Mouse (Mus musculus) kidney, postnatal 25 days (tissue): ENCODE data around the gene Chuk.
A peak's percentile ranks its signal among the peaks of the same experiment; 100 is the strongest.

ENCODE experiments used
- DNase-seq, 2 experiments: peaks; one replicate each; pipeline ENCODE4 v3.0.0; 2021; ENCODE audit warnings: mixed read lengths in 2 of 2

Chuk gene

DNA sequence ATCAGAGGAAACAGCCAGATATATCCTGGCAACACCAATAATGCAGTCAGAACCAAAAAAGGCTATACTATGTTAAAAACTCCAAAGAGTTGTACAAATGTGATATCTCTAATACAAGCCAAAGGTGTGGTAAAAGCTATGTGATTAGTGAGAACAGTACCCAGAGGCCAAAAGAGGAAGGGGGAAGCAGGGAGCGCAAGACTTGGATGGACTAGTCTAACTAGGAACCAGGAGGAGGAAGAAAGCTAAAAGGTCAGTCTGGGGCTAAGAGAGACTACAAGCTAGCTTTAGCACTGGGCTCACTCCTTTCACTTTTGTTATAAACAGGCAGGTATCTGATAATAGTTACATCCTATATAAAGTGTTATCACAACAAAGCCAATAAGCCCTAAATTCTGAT lies 2.9 kb downstream of the Chuk start:
- no peak for DNase-seq

DNA sequence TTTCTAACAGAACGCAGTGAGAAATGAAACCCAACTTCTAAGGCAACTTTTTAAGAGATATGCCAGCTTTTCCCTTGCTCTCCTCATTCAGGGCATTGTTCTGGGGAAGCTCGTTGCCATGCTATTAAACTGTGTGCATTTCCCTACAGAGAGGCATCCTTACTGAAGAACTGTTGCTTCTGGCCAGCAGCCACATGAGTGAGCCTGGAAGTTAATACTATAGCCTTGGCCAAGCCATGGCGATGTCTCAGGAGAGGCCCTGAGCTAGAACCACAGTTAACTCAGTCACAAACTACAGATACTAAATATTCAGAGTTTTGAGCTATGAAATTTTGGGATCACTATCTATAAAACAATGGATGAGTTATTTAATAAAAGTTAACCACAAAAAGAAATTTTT lies 4.3 kb downstream of the Chuk start:
- no peak for DNase-seq

DNA sequence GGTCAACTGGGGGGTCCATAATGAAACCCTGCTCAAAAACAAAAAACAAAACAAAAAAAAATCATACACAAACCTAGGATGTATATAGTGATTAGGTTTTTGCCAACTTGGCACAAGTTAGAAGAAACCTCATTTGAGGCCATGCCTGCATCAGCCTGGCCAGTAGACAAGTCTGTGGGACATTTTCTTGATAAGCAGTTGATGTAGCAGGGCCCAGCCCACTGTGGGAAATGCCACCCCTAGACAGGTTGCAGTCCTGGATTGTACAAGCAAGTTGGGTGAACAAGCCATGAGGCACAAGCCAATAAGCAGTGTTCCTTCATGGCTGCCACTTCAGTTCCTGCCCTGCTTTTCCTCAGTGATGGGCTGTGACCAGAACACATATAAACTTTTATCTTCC lies 6.4 kb downstream of the Chuk start:
- DNase-seq, result no peak

DNA sequence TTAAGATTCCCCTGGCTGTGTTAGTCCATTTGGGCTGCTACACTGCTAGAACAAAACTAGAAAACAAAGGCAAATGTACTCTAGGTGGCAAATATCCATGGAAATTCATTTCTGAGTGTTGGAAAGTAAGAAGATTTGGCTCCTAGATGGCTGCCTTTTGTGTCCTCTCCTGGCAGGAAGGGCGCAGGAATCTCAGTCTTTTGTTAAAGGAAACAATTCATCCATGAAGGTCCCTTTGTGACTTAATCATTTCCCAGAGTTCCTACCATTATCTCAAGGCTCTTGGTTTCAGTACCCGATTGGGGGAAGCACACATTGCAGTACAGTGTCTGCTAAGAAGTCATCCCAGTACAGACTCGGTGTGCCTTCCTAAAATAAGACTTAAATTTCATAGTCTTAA lies 21.0 kb downstream of the Chuk start:
- DNase-seq, result no peak

DNA sequence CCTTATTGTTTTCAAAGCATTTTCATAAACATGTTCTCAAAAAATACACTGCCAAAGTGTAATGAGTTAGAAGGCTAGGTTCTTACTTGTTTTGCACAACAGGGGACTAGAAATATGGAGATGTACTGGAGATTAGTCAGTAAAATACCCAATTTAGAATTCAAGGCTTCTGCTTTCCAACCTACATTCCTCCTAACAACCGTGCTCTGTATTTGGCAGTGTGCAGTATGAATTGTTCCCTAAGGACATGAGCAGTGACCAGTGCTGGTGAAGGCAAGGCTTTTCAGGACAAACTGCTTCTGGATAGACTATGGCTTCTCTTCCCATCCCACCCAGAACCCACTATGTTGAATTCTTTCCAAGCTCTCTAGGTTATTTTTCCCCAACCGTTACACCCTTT lies 26.4 kb downstream of the Chuk start:
- no peak for DNase-seq

DNA sequence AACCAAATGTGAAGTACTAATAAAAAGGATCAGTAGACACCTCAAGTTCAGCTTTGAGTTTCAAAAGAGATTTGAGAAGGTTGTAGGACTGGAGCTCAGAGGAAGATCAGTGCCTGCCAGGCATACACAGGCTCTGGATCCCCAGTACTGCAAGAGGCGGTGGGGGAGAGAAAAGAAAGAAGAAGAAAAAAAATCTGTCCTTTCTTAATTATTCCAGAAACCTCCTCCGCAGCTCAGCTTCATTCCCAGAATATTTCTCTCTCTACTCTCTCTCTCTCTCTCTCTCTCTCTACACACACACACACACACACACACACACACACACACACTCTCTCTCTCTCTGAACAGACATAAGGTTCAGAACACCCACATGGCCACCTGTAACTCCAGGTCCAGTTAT lies 27.3 kb downstream of the Chuk start:
- DNase-seq, result no peak

DNA sequence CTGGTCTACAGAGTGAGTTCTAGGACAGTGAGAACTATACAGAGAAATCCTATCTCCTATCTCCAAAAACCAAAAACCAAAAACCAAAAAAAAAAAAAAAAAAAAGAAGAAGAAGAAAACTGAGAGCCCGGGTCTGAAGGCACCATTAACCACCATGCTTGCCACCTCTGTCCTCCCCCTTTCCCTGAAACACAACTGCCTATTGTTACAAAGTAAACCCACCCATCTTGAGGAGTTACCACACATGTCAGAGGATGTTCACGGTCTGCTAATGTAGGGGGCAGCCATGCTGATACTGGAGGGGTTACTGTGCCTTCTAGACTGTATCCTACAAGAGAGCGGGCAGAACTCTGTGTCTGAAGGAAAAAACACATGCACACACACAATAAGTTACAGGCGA lies 30.3 kb downstream of the Chuk start:
- no peak for DNase-seq

DNA sequence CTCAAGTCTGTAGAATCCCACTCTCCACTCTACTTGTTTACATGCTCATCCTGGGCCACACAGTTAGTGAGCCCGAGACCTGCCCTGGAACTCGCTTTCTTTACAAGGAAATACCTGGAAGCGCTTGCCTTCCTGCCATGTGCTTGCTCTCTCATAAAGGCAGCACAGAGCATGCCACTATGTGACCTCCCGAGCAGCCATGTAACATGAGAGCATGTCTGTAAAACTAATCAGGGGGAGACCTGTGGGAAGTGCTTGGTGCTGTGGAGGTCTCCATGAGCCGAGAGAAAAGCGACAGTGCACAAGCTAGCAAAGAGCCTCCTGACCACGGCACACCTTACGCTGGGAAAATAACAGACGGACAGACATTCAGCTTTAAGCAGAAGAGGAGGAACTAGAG lies 30.8 kb downstream of the Chuk start:
- DNase-seq, result no peak

DNA sequence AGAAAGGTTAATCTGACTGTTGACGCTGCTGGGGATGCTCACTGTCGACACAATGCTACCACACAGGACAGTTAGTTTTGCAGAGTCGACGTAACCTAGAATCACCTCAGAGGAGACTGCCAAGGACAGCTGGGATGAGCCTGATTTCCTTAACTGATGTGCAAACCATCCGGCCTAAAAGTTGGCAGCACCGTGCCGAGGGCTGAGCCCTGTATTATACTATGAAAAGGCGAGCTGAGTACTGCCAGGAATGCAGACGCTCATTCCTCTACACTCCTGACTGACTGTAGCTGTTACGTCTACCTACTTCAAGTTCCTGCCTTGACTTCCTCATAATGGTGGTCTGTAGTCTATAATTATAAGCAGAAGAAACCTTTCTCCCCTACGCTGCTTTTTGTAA lies 32.3 kb downstream of the Chuk start:
- DNase-seq, result no peak

DNA sequence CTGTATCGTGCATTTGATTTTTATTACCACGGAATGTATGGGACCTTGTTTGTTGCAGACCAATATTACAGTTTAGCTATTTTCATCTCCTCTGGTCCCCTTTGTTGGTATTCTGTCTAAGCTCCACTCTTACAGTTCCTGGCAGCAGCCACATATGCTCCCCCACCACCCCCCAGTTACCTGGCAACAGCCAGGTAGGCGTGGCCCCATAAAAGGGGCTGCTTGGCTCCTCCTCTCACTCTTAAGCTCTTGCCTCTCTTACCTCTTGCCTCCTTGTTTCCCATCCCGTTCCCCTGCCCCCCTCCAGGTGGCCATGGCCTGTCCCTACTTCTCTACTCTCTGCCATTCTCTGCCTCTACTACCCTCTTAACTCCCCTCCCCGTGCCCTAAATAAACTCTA lies 36.1 kb downstream of the Chuk start:
- DNase-seq, result no peak

DNA sequence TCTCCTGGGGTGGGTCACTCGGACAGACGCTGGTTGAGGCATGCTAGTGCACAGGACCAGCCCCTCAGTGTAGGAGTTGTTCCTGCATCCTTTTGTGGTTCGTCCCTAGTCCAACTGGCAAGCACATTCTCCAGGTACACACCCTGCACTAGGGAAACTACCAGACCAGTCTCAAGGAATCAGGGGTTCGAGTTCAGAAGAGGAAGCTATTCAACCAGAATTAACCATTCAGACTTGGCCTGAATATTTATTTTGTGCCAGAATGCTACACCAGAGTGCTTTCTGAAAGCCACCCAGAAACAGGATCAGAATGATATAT lies 37.4 kb downstream of the Chuk start:
- DNase-seq, result no peak

DNA sequence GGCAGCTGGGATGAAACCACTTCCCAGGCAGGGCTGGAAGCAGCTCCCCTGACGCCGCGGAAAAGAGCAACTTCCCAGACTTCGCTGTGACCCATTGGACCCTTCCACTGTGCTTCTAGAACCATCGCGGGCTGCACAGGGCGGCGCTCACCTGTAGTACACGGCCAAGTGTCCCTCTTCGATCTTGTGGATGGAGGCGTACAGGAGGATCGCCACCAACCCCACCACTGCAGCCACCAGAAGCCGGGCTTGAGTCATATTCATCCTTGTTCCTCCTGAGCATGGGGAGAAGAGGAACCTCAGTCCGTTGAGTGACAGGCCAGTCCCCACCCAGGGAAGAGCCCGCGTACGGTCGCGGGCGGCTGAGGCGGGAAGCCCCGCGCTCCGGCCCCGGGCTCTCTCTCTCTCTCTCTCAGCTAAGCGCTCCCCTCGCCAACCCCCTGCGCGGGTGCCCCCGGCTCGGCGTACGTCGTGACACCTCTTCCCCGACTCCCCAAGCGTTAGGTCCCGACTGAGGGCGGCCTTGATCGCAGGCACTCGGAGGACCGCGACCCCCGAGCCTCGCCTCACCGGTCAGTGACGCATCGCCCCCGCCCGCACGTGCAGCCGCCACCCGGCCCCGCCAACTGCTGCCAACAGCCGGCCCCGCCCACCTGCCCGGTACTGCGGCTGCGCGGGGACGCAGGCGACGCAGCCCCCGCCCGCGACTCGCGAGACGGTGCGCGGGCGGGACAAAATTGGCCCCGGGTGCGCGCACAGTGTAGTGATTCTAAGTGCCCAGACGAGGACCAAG lies 38.0 kb downstream of the Chuk start, which contains the start of gene Erlin1:
Erlin1 (minus strand) TSS at position 665 of the 793 bp plus-strand sequence.
- DNase-seq, result peak; percentile 92 to 95

DNA sequence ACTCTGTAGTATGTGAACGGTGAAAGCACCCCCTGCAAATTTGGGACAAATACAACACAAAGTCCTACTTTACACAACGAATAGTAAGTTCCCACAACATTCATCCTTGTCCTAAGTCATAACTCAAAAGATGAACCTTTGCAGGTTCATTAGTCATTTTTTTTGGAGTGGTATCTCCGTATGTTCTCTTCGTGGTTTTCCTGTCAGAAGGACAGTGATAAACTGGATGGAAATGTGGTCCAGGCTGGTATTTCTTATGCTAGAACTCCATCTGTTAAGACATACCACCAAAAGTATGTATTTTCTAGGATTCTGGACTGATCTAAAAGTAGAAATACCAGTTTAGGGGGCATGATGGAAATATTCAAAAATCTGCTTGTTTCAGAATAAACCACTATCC lies 39.0 kb downstream of the Chuk start:
- no peak for DNase-seq

DNA sequence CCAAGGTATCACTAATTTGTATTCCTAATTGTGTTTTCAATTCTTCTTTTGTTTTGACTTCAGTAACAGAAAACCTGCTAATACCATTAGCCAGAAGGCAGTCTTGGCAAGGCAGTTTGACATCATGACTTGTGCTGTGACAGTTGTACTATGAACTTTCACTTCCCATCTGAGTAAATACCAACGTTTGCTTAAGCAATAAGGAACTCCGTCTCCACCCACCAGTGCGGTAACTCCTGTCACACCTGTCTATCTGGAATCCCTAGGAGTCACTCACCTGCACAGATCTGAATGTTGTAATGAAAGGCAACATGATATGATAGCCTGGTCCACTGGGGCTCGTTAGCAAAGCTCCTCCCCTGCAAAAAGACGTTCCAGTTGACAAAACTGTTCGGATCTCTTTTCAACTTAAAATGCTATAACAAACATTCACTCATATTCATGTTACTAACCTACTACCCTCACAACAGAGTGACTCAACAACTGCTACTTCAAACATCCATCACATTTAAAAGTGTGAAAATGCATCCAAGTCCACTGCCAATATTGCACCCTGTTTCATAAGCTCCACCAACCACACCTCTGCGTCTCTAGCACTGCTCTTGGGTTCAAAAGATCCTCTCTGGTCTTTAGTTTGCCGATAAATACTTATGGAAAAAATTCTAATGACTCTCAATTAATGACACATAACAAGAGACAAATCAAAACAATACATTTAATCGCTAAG lies 39.8 kb downstream of the Chuk start:
- peak; percentile 33 to 59 for DNase-seq

DNA sequence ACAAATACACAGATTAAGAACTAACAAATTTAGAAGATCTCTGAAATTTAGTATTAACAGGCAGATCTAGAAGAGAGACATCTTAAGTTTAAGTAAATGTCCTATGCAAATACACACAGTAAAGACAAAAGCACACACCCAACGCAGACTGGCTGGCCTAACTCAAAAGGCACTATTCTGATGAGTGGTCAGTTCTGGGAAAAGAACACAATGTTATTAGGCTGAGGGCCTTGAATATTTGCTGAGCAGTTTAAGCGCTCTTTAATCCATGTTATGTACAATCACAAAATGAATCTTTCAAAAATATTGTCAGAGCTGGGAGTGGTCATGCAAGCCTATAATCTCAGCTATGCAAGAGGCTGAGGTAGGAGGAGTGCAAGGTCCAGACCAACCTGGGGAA lies 42.5 kb downstream of the Chuk start:
- no peak for DNase-seq

DNA sequence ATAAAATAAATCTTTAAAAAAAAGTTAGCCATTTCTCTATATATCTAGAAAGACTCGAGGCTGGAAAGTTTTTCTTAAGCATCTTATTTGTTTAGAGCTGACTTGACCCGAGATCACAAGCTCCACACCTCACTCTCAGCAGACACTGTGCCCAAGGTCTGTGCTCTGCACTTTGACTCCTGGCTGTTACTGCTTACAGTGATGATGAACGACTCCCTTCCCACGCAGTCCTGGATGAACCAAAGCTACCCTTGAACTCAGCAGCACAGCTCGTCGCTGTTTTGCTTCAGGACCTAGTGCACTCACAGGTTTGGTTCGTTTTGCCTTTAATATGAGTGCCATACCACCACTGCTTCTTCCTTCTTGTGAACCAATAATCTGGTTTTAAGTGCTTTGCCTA lies 43.5 kb downstream of the Chuk start:
- DNase-seq, result peak; percentile 52 to 86

DNA sequence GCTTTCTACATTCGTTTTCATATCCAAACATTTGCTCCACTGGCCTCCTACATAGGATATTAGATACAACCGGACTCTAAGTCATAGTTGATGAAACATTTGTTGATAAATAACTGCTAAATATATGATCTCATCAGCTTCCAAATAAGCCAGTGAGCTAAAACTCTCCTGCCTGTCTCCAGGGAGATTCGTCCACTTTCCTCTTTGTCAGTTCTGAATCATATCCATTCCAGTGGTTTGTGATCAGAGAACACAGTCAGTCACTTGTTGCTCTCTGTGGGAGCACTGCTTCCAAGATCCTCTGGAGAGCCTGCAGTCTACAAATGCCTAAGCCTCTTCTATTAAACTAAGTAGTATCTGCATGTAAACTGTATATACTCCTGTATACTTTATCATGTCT lies 47.1 kb downstream of the Chuk start:
- no peak for DNase-seq

DNA sequence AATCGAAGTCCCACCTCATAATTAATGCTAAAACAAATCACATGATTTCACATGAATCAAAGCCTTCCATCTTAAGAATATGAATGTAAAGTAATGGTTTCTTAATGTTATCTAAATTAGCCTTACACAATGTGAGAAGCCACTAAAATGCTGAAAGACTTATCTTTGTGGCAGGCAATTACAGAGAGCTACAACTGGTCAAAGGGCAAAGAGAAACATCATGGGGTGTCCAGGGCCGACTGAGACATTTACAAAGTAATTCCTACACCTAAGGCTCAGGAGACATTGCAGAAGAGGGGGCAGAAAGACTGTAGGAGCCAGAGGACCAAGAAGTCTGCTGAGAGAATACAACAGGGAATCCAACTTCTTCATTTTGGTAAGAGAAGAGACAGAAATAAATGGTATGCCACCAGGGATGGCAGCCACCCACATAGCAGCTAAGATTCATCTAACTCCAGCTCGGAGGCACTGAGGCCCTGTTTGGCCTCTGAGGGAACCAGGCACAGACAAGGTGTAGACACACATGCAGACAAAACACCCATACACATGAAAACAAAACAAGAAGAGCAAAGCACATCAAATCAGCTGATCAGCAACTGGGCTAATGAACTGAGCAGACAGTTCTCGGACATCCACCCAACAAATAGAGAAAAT lies 52.0 kb downstream of the Chuk start:
- no peak for DNase-seq

DNA sequence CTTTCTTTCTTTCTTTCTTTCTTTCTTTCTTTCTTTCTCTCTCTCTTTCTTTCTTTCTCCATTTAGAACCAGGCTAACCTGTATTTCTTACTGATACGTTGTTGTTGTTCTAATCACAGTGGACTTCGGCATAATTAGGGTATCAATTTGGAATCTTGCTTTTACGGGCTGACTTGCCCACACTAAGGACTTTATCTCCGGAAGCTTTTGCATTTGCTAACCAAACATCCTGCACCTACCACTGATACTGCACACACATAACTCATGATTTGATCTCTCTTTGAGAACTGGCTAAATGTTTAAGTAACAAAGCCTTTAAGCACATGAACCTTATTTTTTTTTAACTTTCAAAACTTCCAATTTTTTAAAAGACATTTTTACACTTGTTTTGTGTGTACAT lies 56.9 kb downstream of the Chuk start:
- no peak for DNase-seq

DNA sequence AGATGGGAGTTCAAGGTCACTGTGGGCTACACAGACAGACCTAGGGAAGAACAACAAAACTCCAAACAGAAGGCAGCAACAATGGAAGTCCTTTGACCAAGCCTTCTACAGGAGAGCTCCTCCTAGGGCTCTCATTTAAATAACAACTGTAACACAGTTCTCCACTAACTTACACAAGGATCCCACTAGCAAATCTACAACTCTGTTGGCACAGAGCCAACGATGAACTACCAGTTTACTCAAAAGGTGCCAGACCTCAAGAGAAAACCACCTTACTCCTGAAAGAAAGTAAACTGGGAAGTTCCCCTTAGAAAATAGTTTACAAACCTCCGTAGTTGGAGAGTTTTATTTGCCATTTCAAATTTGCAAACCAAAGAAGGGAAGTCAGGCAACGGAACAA lies 58.0 kb downstream of the Chuk start:
- DNase-seq, result peak; percentile 62 to 66

DNA sequence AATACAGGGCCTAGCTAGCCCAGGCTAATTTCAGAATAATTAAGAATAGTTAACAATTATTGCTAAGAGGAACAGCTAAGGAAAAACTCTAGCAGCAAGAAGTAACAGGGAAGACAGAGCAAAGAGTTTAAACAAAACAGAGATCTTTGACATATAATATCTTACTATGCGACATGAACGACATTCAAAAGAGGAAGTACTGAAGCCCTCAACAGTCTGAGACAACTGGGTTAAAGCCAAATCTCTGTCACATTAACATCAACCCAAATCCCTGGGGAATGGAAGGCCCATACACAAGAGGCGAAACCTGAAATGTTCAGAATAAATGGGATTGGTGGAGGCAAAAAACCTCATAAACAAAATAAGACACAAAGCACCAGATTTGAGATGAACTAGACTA lies 61.4 kb downstream of the Chuk start:
- no peak for DNase-seq

DNA sequence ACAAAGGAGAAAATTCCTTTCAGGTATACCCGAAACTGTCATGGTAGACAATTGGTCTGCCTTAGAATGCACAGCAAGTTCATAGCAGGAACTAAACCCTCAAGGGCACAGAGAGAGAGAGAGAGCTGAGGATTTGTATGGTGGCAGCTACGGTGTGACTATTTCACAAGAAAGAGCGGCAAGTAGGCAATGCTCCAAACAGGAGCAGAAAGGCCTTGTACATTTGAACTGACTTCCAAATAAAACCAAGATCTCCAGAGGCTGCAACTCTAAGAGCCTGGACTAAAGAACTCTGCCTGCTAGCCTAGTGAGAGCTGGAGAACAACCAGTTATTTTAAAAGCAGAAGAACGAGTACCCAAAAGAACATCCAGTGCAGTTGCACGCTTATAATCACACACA lies 65.2 kb downstream of the Chuk start:
- no peak for DNase-seq

DNA sequence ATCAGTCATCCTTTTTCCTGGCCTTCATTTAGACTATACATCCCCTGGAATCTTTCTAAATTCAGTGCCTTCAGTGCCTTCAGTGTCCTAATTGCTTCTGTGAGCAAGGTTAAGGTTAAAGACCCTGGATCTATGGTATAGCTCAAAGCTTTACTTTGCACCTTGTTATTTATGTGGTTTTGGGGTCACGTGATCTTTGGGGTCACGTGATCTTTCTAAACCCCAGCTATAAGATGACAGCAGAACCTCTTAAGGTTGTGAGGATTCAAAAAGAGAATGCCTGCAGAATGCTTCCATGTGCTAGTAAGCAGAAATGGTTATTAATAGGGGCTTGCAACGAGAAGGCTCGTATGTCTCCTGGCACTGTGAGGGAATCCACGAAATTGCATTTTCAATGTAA lies 73.9 kb downstream of the Chuk start:
- no peak for DNase-seq

DNA sequence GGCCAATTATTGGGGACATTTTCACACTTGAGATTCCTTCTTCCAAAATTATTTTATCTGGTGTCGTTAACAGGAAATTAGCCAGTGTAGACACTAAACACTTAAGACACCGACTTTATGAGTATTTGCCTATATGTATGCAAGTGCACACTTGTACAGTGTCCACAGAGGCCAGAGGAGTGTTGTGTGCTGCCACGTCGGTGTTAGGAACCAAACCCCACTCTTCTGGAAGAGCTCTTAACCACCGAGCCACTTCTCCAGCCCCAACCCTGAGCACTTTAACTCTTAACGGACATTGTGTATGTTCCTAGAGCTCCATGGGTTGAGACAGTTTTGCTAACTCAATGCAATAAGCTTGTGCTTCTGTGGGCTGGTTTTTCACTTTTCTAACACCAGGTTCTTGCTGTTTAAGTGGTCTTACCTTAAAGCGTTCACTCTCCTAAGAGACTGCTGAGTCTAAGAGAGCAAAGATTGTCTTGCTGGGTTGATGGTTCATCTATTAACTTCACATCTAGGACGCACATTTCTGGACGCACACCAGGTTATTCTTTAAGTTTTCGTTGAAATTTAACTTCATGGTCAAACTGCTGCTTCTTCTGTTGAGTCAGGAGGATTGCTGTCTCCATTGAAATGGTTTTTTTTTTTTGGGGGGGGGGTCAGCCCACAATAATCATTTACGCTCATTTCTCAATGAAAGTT lies 75.1 kb downstream of the Chuk start:
- DNase-seq, result peak in 1 of 2 experiments; percentile 39
